Mouse (Mus musculus): ENCODE results near the gene Naaladl1.

The Naaladl1 gene

GRCm38 (mm10) chr19:6105586-6105985 lies at the start of gene Naaladl1:
TSS of gene Naaladl1 (plus strand) at chr19:6105782.
- DNase-seq, result no peak

GRCm38 (mm10) chr19:6056696-6057095 lies 48.9 kb upstream of the Naaladl1 start:
- no peak for DNase-seq

GRCm38 (mm10) chr19:6057313-6058096 lies 48.1 kb upstream of the Naaladl1 start, which contains the start of the genes Mrpl49 and Fau:
TSS of gene Mrpl49 (minus strand) at chr19:6057785.
TSS of gene Fau (plus strand) at chr19:6057844.
- DNase-seq, result peak; percentile 100

GRCm38 (mm10) chr19:6058513-6058912 lies 47.1 kb upstream of the Naaladl1 start:
- DNase-seq, result no peak

- no peak for DNase-seq
These were observed 46.6 kb upstream of the Naaladl1 start for GRCm38 (mm10) chr19:6058966-6059365.

- DNase-seq, result peak; percentile 96
These were observed 44.5 kb upstream of the Naaladl1 start, which contains the start of gene Znhit2 for GRCm38 (mm10) chr19:6061021-6061533. TSS of gene Znhit2 (plus strand) at chr19:6061192.

- DNase-seq, result peak; percentile 73
These were observed 43.8 kb upstream of the Naaladl1 start for GRCm38 (mm10) chr19:6061641-6062302.

- no peak for DNase-seq
These were observed 43.2 kb upstream of the Naaladl1 start for GRCm38 (mm10) chr19:6062418-6062817.

- no peak for DNase-seq
These were observed 42.5 kb upstream of the Naaladl1 start for GRCm38 (mm10) chr19:6063081-6063480.

GRCm38 (mm10) chr19:6066571-6066970 lies 39.0 kb upstream of the Naaladl1 start:
- no peak for DNase-seq

- DNase-seq, result peak; percentile 89
These were observed 38.4 kb upstream of the Naaladl1 start for GRCm38 (mm10) chr19:6067011-6067723.

- DNase-seq, result peak; percentile 95
These were observed 37.7 kb upstream of the Naaladl1 start, which contains the start of gene Tm7sf2 for GRCm38 (mm10) chr19:6067724-6068415. TSS of gene Tm7sf2 (minus strand) at chr19:6068373.

- no peak for DNase-seq
These were observed 36.6 kb upstream of the Naaladl1 start for GRCm38 (mm10) chr19:6068951-6069350.

- DNase-seq, result no peak
These were observed 35.7 kb upstream of the Naaladl1 start for GRCm38 (mm10) chr19:6069851-6070250.

- DNase-seq, result peak; percentile 10
These were observed 34.9 kb upstream of the Naaladl1 start for GRCm38 (mm10) chr19:6070571-6071250.

GRCm38 (mm10) chr19:6071261-6071660 lies 34.3 kb upstream of the Naaladl1 start:
- peak; percentile 18 for DNase-seq

- DNase-seq, result no peak
These were observed 31.7 kb upstream of the Naaladl1 start for GRCm38 (mm10) chr19:6073889-6074288.

- peak; percentile 91 for DNase-seq
These were observed 28.8 kb upstream of the Naaladl1 start, which contains the start of gene Vps51 for GRCm38 (mm10) chr19:6076564-6077393. TSS of gene Vps51 (minus strand) at chr19:6077231.

GRCm38 (mm10) chr19:6079983-6080480 lies 25.6 kb upstream of the Naaladl1 start, which contains the start of gene Tmem262:
TSS of gene Tmem262 (plus strand) at chr19:6080033.
- DNase-seq, result no peak

GRCm38 (mm10) chr19:6082156-6082555 lies 23.4 kb upstream of the Naaladl1 start, which contains the start of gene Gm28374:
TSS of gene Gm28374 (minus strand) at chr19:6082256.
- no peak for DNase-seq
